Mouse (Mus musculus) left cerebral cortex, adult 9 months (tissue): ENCODE measurements around the gene Desi1.

Experiments
- DNase-seq, 2 experiments: peaks; one replicate each; pipeline ENCODE4 v3.0.0; 2022; ENCODE audit warnings: low spot score in 2 of 2

Desi1 gene

GRCm38 (mm10) chr15:81966062-81966829 lies 67.4 kb downstream of the Desi1 start:
- no peak for DNase-seq

- no peak for DNase-seq
Observed at GRCm38 (mm10) chr15:81964980-81965545, 68.6 kb downstream of the Desi1 start.

GRCm38 (mm10) chr15:81964262-81964661 lies 69.4 kb downstream of the Desi1 start:
- no peak for DNase-seq

GRCm38 (mm10) chr15:81961078-81961451 lies 72.6 kb downstream of the Desi1 start:
- DNase-seq = no peak

- peak; percentile 94 to 97 for DNase-seq
Observed at GRCm38 (mm10) chr15:81960171-81961077, 73.2 kb downstream of the Desi1 start, which contains the start of gene Pmm1. Pmm1 (minus strand) TSS chr15:81960930.

GRCm38 (mm10) chr15:81958906-81959305 lies 74.8 kb downstream of the Desi1 start:
- DNase-seq = no peak

- DNase-seq = no peak
Observed at GRCm38 (mm10) chr15:81957598-81957997, 76.1 kb downstream of the Desi1 start.

- DNase-seq = peak in 1 of 2 experiments; percentile 65
Observed at GRCm38 (mm10) chr15:81956457-81956856, 77.2 kb downstream of the Desi1 start.

- no peak for DNase-seq
Observed at GRCm38 (mm10) chr15:81955414-81955813, 78.2 kb downstream of the Desi1 start.

GRCm38 (mm10) chr15:81954716-81955115 lies 78.9 kb downstream of the Desi1 start:
- DNase-seq = no peak

GRCm38 (mm10) chr15:81954151-81954583 lies 79.5 kb downstream of the Desi1 start:
- no peak for DNase-seq

GRCm38 (mm10) chr15:81952310-81952709 lies 81.4 kb downstream of the Desi1 start:
- DNase-seq = no peak

- DNase-seq = no peak
Observed at GRCm38 (mm10) chr15:81951159-81951558, 82.5 kb downstream of the Desi1 start.

GRCm38 (mm10) chr15:81950716-81951115 lies 82.9 kb downstream of the Desi1 start:
- no peak for DNase-seq

GRCm38 (mm10) chr15:81949476-81950131 lies 84.1 kb downstream of the Desi1 start:
- no peak for DNase-seq

- DNase-seq = no peak
Observed at GRCm38 (mm10) chr15:81949076-81949475, 84.6 kb downstream of the Desi1 start.

GRCm38 (mm10) chr15:81943176-81943749 lies 90.4 kb downstream of the Desi1 start:
- no peak for DNase-seq
